In the genomic region with DNA sequence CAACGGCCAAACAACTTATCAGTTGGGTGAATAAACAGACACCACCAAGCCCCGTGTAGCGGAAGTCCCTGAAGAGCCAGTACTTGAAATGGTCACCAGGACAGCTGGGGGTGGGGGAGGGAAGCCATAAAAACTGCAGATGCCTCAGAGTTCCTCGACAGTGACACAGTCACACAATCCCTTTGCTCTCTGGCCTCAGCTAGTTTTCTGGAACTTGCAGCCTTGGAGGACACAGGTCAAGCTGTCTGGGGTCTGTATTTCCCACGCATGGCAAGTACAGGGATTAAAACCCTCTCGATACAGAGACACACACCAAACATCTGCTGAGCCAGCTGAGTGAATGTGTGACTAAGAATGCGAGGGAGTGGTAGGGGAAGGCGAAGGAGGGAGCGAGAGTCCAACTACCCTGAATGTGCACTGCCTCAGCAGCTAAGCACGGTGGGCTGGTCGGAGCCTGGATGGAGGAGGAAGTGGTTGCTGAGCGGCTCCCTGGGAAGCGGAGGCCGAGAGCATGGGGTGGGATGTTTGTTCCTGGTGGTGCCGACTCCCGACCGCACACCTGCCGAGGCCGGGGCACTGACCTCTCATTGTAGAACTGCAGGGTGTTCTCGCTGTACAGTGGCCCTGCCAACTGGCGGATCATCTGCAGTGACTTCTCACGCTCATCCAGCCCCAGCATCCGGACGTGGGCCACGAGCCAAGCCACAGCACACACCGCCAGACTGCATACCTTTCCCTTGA, we compare ENCODE assay signal across 8 mouse cellular contexts. TPM values are rescaled to one million over a fixed set of nuclear protein-coding genes. Genes with fewer than 3 reads are reported as not detected.
DNase-seq lines count a peak whose midpoint lies in the region; ATAC-seq lines count a peak whose summit lies in the region.

No protein-coding gene starts in this region.

- H3K36me3 ChIP-seq in heart, embryonic 14.5 days (ENCODE audit: control insufficient read depth, insufficient read depth, low read length), result peaks cover 92% of the 10 kb centered on the region
- peaks cover 48% of the 10 kb centered on the region for H3K36me3 ChIP-seq in liver, embryonic 11.5 days (ENCODE audit: control insufficient read depth, insufficient read depth, low read length)
- peaks cover 39% of the 10 kb centered on the region for H3K36me3 ChIP-seq in midbrain, embryonic 16.5 days (ENCODE audit: control insufficient read depth, insufficient read depth, low read length)

- 60% methylated on average over 26 of the region's 26 CpGs for WGBS in heart, embryonic 14.5 days
- 76% methylated on average over 26 of the region's 26 CpGs for WGBS in liver, embryonic 11.5 days
- WGBS in midbrain, embryonic 16.5 days, result 86% methylated on average over 26 of the region's 26 CpGs

- H3K9ac ChIP-seq in heart, embryonic 14.5 days (ENCODE audit: low read length), result 0 out of 2 replicates have a peak overlapping the region, but pooled peaks have one; percentile 8
- no peak overlapping the region; the same call in 1 of the 2 replicates for H3K9ac ChIP-seq in liver, embryonic 11.5 days (ENCODE audit: low read depth, low read length)
- no peak overlapping the region for H3K9ac ChIP-seq in midbrain, embryonic 16.5 days (ENCODE audit: low read depth, low read length)

- no peak overlapping the region for H3K4me2 ChIP-seq in heart, embryonic 14.5 days (ENCODE audit: low read length)
- peak overlapping the region; percentile 5; the same call in 1 of the 2 replicates for H3K4me2 ChIP-seq in liver, embryonic 11.5 days
- H3K4me2 ChIP-seq in midbrain, embryonic 16.5 days (ENCODE audit: low read length), result no peak overlapping the region

- peaks cover 21 to 36% of the 10 kb centered on the region in 2 experiments; a peak in 3 of 4 replicates for H3K4me1 ChIP-seq in heart, embryonic 14.5 days (ENCODE audit: control insufficient read depth in 2 of 2, insufficient read depth in 2 of 2, low read length in 2 of 2)
- H3K4me1 ChIP-seq in liver, embryonic 11.5 days (replicated peaks; ENCODE audit: control insufficient read depth, insufficient read depth, low read length), result peaks cover 20% of the 10 kb centered on the region
- H3K4me1 ChIP-seq in midbrain, embryonic 16.5 days (ENCODE audit: control insufficient read depth, insufficient read depth, low read length), result no peaks in the 10 kb centered on the region

- no peak overlapping the region for H3K4me3 ChIP-seq in heart, embryonic 14.5 days (ENCODE audit: control insufficient read depth in 1 of 2, insufficient read depth in 1 of 2, low read depth in 1 of 2, low read length in 2 of 2)
- no peak overlapping the region for H3K4me3 ChIP-seq in liver, embryonic 11.5 days (ENCODE audit: low read depth, low read length)
- no peak overlapping the region for H3K4me3 ChIP-seq in midbrain, embryonic 16.5 days (ENCODE audit: low read depth, low read length)

- no peaks in the 10 kb centered on the region for H3K9me3 ChIP-seq in heart, embryonic 14.5 days (ENCODE audit: control insufficient read depth, low read length)
- no peaks in the 10 kb centered on the region for H3K9me3 ChIP-seq in liver, embryonic 11.5 days (ENCODE audit: control insufficient read depth, low read length)
- H3K9me3 ChIP-seq in midbrain, embryonic 16.5 days (replicated peaks; ENCODE audit: control insufficient read depth, low read length, poor library complexity, severe bottlenecking), result no peaks in the 10 kb centered on the region

- H3K27me3 ChIP-seq in heart, embryonic 14.5 days (ENCODE audit: control insufficient read depth, insufficient read depth, low read length), result no peaks in the 10 kb centered on the region
- H3K27me3 ChIP-seq in liver, embryonic 11.5 days (replicated peaks; ENCODE audit: control insufficient read depth, insufficient read depth, low read length), result no peaks in the 10 kb centered on the region
- no peaks in the 10 kb centered on the region for H3K27me3 ChIP-seq in midbrain, embryonic 16.5 days (ENCODE audit: control insufficient read depth, insufficient read depth, low read depth, low read length)

- no peak for ATAC-seq in heart, embryonic 14.5 days (ENCODE audit: insufficient number of reproducible peaks, insufficient read depth, low FRiP score, low read depth)
- ATAC-seq in liver, embryonic 11.5 days (replicated peaks; ENCODE audit: low FRiP score), result no peak
- ATAC-seq in monocyte, adult 5-6 weeks (replicated peaks; ENCODE audit: insufficient number of reproducible peaks, low FRiP score, low TSS enrichment, poor library complexity, severe bottlenecking), result no peak
- no peak for ATAC-seq in midbrain, embryonic 16.5 days

- peak; percentile 70 for DNase-seq in testis, postnatal 10 days (ENCODE audit: low spot score)
- no peak for DNase-seq in testis, postnatal 14 days (ENCODE audit: low spot score)
- no peak for DNase-seq in liver, embryonic 11.5 days (ENCODE audit: low spot score)
- peak; percentile 41 for DNase-seq in skeletal muscle tissue, adult 2 months (ENCODE audit: low read depth, low spot score)
- DNase-seq in spleen, adult 18-20 months, result no peak

- H3K27ac ChIP-seq in heart, embryonic 14.5 days (replicated peaks in 1 of 2; ENCODE audit: control insufficient read depth in 1 of 2, insufficient read depth in 1 of 2, low read depth in 2 of 2, low read length in 2 of 2), result peak overlapping the region; percentile 43 to 83
- no peak overlapping the region for H3K27ac ChIP-seq in liver, embryonic 11.5 days (ENCODE audit: low read depth, low read length)
- no peak overlapping the region for H3K27ac ChIP-seq in midbrain, embryonic 16.5 days (ENCODE audit: low read length)

RNA-seq across cellular contexts. Expression of a gene that starts 8.1 kb away (rescaled TPM):
- polyA plus RNA-seq in heart, embryonic 14.5 days (2014; fragmentation: Nextera tagmentation; extraction: Ambion mirVana), result not detected in 2 replicates
- not detected in 2 replicates for polyA plus RNA-seq in liver, embryonic 11.5 days (2014; fragmentation: Nextera tagmentation; extraction: Ambion mirVana)
- total RNA-seq in monocyte, adult 5-6 weeks (2017), result not detected in 3 replicates
- polyA plus RNA-seq in midbrain, embryonic 16.5 days (2015; fragmentation: Nextera tagmentation; extraction: Ambion mirVana), result not detected in 2 replicates

RNA-seq across cellular contexts. Expression of a gene that starts 20.1 kb away (rescaled TPM):
- polyA plus RNA-seq in heart, embryonic 14.5 days (2014; fragmentation: Nextera tagmentation; extraction: Ambion mirVana), result 28.5 and 31.0 TPM in 2 replicates
- 61.9 and 63.6 TPM in 2 replicates for polyA plus RNA-seq in liver, embryonic 11.5 days (2014; fragmentation: Nextera tagmentation; extraction: Ambion mirVana)
- 10.9 to 25.7 TPM (median 22.4 TPM) in 3 replicates for total RNA-seq in monocyte, adult 5-6 weeks (2017)
- 75.1 and 77.5 TPM in 2 replicates for polyA plus RNA-seq in midbrain, embryonic 16.5 days (2015; fragmentation: Nextera tagmentation; extraction: Ambion mirVana)

RNA-seq across cellular contexts. Expression of a gene that starts 26.8 kb away (rescaled TPM):
- polyA plus RNA-seq in heart, embryonic 14.5 days (2014; fragmentation: Nextera tagmentation; extraction: Ambion mirVana), result 95.3 and 120 TPM in 2 replicates
- 201 and 207 TPM in 2 replicates for polyA plus RNA-seq in liver, embryonic 11.5 days (2014; fragmentation: Nextera tagmentation; extraction: Ambion mirVana)
- 37.4 to 50.9 TPM (median 37.8 TPM) in 3 replicates for total RNA-seq in monocyte, adult 5-6 weeks (2017)
- 175 and 182 TPM in 2 replicates for polyA plus RNA-seq in midbrain, embryonic 16.5 days (2015; fragmentation: Nextera tagmentation; extraction: Ambion mirVana)

RNA-seq across cellular contexts. Expression of a gene that starts 31.3 kb away (rescaled TPM):
- polyA plus RNA-seq in heart, embryonic 14.5 days (2014; fragmentation: Nextera tagmentation; extraction: Ambion mirVana), result 45.3 and 55.6 TPM in 2 replicates
- polyA plus RNA-seq in liver, embryonic 11.5 days (2014; fragmentation: Nextera tagmentation; extraction: Ambion mirVana), result 26.6 and 31.6 TPM in 2 replicates
- total RNA-seq in monocyte, adult 5-6 weeks (2017), result 3.4 to 5.4 TPM (median 4.3 TPM) in 3 replicates
- 139 and 149 TPM in 2 replicates for polyA plus RNA-seq in midbrain, embryonic 16.5 days (2015; fragmentation: Nextera tagmentation; extraction: Ambion mirVana)

RNA-seq across cellular contexts. Expression of a gene that starts 45.0 kb away (rescaled TPM):
- polyA plus RNA-seq in heart, embryonic 14.5 days (2014; fragmentation: Nextera tagmentation; extraction: Ambion mirVana), result not detected in 2 replicates
- polyA plus RNA-seq in liver, embryonic 11.5 days (2014; fragmentation: Nextera tagmentation; extraction: Ambion mirVana), result not detected in 2 replicates
- total RNA-seq in monocyte, adult 5-6 weeks (2017), result not detected in 3 replicates
- not detected in 2 replicates for polyA plus RNA-seq in midbrain, embryonic 16.5 days (2015; fragmentation: Nextera tagmentation; extraction: Ambion mirVana)

Comparison
In these comparisons a context has a peak if more than half of its experiments do, and no peak if none do; other contexts are left out.
1. DNase-seq: peak in testis, postnatal 10 days (single experiment) and skeletal muscle tissue, adult 2 months (single experiment); none in testis, postnatal 14 days (single experiment), liver, embryonic 11.5 days (single experiment) and spleen, adult 18-20 months (0 of 2).
2. H3K27ac ChIP-seq: peak in heart, embryonic 14.5 days (2 of 2); none in liver, embryonic 11.5 days (single experiment) and midbrain, embryonic 16.5 days (single experiment).